Mouse (Mus musculus): ENCODE results near the gene Ccin.

- no peak for TF ChIP-seq FLI1 (IDR thresholded peaks at IDR 0.05; ENCODE audit: low read length)
- TF ChIP-seq GATA1 (IDR thresholded peaks at IDR 0.05; ENCODE audit: borderline replicate concordance, low read length), result no peak
These were observed 5.7 kb downstream of the Ccin start for GRCm38 (mm10) chr4:43988976-43989375.

Data from megakaryocyte, embryonic 14.5 days (primary cell).